Mouse (Mus musculus): ENCODE data around the gene Cys1.

Gene Cys1

DNA sequence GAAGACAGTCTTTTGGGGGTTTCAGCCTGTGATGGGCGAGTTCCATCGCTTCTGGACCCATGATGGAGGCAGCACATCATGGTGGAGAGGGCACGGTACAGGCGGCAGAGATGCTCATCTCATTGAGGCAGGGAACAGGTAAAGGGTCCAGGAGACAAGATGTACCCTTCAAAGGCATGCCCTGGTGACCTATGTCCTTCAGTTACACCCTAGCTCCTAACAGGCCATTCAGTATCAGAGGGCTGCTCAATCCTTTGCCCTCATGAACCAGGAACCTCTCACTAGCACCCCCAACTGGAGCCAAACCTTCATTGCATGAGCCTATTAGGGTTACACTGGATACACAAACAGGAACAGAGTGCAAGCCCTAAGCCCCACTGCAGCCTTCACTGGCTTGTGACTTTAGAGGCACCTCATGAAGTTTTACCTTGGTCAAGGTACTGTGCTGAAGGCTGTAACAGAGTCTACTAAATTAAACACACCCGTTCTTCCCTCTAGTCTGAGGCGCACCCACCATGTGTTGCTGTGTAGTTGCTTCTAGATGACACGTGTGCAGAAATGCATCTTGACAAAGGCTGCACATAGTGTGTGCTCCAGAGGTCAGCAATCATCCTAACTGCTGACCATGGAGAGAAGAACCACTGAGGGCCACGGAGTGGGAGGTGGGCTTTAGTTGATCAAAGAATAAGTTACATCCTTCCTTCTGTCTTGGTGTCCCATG, 16.0 kb upstream of the Cys1 start:
- no peak for DNase-seq (ENCODE audit: low spot score)

DNA sequence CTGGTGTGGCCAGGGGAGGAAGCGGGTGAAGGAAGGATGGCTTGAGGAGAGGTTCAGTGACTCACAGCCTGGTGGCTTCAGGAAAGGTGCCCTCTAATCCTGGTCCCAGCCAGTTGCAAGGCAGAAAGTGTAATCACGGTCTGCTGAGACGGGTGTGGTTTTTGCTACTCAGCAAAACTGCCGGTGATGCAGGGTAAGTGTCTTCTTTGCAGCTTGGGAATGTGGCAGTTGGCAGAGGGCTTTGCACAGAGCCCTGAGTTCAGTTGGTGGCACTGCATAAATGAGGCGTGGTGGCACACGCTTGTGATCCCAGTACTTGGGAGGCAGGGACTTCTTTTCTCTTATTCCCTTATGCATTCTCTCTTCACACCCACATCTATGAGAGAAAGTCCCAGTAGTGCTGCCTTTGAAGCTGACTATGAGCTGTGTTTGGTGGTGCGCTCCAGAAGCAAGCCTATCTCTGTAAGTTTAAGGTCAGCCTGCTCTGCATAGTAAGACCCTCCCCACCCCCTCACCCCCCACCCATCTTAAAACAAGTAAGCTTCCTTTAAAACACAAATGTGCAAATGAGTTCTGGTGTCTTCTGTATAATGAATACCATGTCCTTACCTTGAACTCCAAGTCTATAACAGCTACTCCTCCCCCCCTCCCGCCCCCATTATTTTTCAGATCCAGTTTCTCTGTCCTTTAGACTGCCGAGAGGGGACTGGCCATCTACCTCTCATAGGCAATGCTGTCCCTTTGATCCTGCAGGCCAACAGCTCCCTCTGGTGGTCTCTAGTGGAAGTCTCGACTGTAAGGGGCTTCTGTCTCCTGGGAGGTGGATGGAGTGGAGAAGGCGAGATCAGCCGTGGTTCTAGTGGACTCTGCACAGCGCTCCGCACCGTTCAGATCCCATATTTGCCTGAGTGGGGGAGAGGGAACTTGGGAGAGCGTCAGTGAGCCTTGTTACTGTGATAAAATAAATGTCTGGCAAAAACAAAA, 15.2 kb upstream of the Cys1 start:
- peak; percentile 93 for DNase-seq (ENCODE audit: low spot score)

DNA sequence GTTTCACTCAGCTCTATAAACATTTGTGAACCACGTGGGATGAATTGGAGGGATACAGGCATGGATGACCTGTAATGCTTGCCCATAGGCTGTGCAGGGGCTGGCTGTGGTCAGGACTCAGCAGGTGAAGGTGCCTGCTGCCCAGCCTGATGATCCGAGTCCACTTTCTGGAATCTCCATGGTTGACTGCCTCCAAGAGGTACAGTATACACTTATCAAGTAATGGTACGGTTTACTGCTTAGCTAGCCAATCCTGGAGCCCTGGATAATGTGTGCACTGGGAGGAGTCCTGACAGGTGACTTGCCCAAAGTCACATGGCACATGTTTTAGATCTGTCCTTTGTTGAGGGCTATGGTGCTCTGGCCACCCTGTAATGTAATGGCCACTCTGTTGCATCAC, 8.7 kb upstream of the Cys1 start:
- DNase-seq (ENCODE audit: low spot score): no peak

DNA sequence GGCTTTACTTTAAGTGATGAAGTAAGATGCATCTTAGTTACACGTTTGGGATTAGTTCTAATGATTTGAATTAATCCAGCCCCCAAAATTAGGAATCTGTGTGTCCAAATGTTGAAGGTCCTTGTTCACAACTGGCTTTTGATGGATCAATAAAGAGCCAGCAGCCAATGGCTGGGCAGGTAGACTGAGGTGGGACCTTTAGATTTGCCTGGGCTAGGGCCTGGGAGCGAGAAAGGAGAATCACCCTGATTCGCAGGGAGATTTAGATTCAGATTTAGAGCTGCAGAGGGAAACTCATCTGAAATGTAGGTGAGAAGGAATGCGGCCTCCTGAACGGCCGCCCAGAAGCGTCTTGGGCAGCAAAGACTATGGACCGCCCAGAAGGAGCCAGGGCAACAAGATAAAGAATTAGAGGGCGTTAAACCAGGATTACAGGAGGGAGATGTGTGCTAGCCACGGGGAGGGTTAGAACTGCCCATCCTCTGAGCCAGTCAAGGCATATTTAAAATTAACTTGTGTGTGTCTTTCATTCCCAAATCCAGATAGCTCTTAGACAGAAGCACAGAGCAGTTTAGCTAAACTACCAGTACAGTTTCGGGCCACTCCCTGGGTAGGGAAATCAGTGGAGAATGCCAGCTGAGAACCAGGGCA, 5.2 kb upstream of the Cys1 start:
- DNase-seq (ENCODE audit: low spot score): no peak

DNA sequence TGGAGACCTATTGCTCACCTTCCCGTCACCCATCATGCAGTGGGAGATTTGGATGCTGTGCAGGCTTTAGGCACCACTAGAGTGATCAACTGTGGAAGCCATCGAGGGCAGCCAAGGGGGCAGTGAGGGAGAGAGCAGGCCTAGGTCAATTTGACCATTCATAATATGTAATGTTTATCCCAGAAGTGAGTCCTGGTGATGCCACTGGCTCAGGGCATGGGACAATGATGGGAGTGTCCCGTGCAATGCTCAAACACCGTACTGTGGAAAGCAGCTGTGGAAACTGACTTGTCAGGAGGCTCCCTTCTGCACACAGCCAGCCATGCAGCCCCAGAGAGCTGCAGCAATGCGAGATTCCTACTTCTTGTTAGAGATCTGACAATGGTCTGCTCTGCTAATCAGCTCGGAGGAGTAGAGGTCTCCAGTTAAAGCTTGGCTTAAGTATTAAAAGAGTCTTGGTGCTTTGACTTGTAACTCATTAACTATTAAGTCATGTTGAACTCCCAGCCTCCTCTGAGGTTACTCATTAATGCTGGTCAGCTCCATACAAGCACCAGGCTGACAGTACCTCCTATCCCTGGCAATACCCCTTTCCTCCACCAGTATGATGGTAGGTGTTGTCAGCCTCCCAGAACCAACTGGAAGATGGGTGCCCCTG, 4.6 kb upstream of the Cys1 start:
- no peak for DNase-seq (ENCODE audit: low spot score)

DNA sequence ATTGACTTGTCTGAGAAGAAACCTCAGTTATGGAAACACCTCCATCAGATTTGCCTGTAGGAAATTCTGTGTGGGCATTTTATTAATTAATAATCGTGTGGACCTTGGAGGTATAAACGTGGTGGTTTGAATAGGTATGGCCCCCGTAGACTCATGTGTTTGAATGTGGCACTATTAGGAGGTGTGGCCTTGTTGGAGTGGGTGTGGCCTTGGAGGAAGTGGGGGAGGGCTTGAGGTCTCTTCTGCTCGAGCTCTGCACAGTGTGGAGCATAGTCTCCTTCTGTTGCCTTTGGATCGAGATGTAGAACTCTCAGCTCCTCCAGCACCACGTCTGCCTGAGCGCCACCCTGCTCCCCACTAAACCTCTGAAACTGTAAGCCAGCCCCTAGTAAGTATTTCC, 1.8 kb upstream of the Cys1 start:
- DNase-seq (ENCODE audit: low spot score): no peak

DNA sequence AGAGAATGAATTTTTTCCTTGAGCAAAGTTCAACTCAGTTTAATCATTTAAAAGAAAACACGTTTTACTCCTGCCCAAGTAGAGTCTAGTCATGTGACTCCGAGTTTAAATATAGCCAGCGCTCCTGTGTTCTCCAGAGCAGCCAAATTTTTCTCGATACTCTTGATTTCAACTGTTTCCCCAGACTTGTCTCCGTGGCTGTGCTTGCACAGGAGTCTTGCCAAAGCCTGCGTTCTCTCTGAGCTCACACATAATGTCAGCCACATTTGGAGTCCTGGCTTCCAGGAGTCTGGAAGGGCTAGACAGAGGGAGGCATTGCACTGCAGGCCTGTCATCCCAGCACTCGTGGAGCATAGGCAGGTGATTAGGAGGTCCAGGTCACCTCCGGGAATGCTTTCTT, 950 bp upstream of the Cys1 start:
- DNase-seq (ENCODE audit: low spot score): no peak

DNA sequence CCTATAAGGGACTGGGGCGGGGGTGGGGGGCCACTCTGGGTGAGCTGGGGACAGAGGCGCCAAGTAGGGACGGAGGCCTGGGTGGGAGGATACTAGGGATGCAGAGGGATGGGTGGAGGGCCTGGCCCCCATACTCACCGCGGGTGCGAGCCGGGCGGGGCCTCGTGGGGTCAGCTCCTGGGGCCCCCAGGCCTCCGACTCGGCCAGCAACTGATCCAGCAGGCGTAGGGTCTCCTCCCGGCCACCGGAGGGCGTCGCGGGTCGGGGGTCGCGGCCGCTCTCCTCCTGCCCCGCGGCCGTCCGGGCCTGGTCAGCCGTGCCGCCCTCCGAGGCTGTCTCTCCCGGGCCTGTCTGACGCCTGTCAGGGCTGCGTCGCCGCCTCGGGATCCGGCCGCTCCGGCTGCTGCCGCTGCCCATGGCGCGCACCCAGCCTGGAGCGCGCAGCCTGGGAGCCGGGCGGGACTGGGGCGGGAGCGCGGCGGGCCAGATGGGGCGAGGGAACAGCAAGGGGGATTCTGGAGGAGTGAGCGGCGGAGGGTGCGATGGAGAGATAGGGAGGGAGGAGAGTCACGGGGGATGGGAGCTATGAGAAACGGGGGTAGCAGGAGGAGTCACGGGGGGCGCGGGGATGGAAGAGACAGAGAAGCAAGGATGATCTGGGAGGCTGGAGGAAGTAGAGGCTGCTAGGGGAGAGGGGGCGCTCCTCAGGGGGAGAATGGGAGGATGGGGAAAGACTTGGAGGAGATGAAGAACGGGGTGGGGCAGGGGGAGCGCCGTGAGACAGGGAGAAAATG, 924 bp downstream of the Cys1 start:
- peak; percentile 58 for DNase-seq (ENCODE audit: low spot score)

DNA sequence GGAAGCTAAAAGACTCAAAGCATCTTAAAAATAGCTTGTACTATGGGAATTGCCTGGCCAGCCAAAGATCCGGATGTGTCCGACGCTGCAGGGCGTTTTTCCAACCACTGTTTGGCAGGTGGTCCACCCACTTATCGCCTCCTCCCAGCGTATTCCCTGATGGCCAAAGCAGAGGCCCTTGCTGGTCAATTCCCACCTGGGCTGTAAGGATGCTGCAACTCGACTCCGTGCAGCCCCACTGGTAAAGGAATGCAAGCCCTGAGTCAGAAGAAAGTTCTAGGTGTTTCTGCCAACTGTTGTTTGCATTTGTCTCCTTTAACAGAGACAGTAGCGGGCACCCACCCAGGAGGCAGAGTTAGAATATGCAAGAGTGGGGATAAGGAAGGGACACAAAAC, 1.5 kb downstream of the Cys1 start:
- peak; percentile 7 for DNase-seq (ENCODE audit: low spot score)

DNA sequence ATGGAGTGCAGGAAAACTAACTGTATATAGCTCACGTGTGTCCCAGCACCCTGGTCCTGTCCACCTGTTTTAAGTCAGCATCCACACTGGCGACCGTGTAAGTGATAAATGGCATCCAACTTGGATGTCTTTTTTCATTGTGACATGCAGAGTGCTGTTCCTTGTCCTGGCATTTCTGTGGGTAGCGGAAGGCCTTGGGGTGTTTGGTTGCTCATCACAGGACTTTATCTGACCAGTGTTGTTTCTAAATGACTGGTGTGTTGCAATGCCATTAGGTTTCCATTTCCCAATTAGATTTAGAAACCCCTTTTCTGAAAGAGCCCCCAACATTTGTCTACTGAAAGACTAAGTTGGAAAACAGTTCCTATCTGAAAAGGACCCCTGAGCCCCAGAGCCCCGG, 19.5 kb downstream of the Cys1 start:
- no peak for DNase-seq (ENCODE audit: low spot score)

DNA sequence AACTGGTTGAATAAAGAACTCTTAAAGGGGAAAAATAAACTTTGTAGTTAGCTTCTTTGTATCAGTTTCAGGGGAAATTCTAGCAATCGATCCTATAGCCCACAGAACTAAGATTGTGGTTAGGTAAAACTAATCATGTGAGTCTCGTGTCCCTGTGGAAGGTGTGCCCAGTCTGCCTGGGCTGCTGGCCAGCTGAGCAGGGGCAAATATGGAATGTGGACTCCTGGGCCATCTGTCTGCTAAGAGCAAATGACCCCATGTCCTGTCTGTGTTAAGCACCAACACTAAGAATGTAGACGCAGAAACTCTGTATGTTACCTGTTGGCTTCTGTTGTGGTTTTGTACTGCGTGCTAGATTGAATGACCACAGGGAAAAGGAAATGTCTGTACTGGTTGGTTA, 20.5 kb downstream of the Cys1 start:
- DNase-seq (ENCODE audit: low spot score): no peak

DNA sequence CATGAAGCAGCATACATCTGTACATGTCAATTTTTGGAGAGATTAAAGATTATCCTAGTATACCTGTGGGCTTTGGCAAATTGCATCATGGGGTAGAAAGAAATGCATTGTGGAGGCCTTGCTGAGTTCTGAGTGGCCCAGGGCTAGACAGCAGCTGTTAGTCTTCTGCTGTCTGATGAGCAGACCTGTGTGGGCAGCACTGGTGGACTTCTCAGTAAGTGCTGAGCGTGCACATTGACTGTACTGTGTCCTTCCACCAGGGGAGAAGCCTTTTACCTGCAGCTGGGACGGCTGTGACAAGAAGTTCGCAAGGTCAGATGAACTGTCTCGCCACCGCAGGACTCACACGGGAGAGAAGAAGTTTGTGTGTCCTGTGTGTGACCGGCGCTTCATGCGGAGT, 21.7 kb downstream of the Cys1 start:
- DNase-seq (ENCODE audit: low spot score): no peak

DNA sequence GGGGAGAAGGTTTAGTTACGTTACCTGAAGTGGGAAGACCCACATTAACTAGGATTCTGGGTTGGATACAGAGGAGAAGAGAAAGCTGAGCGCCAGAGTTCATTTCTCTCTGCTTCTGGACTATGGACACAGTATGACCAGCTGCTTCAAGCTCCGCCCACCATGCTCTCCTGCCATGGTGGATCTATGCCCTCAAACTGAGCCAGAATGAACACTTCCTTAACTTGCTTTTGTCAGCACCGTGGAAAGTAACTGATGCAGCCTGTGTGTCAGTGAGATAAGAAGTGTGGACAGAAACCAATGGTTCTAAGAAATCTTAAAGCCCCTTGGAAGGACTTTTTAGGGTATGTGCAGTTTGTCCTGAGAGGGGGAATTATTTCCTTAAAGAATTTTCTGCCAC, 22.6 kb downstream of the Cys1 start:
- DNase-seq (ENCODE audit: low spot score): no peak

DNA sequence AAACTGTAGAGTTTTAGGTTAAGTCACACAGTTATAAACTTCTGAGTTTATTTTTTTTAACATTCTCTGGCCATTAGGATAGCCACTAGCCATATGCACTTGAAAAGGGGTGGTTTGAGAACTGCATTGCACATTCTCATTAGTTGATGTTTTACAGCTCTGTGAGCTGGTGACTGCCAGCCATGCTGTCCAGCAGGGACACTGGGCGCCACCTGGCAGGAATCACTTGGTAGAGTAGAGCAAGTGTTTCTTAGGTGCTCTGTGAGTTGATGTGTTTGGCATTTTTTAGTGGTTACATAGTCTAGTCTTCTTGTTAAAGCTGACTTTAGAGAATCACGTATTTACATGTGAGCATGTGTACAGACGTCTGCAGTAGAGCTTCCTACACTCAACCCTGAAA, 25.2 kb downstream of the Cys1 start:
- no peak for DNase-seq (ENCODE audit: low spot score)

DNA sequence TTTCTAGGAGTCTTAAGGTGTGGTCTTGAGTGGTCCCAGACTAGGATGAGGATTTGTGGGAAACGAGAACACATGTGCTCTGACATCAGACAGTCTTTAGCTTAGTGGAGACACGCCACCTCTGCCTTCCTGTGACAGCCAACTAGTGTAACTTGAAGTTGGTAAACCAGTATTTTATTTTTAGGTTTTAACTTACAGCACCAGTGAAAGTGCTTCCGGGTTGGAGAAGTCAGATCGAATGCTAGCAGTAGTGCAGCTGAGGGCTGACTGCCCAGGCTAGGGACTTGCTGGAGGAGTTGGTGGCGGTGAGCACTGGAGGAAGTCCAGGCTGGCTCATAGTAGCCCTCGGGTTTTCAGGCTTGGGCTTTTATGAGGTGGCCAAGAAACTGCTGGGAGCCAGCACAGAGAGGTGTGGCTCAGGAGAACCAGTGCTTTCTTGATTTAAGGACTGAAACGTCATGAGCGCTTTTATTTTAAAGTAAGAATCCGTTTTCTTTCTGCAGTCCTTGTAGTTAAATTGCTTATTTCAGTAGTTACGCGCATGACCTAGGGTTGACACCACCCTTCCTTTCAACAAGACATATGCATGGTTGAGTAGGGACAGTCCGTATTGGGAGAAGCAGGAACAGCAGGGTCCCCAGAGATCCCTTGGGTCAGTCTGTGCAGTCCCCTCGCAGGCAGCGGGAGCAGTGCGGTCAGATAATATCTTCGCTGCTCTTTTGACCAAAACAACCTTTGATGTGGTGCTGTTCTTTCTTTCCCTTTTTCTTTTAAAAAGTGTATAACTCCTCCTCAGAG, 27.3 kb downstream of the Cys1 start:
- no peak for DNase-seq (ENCODE audit: low spot score)

DNA sequence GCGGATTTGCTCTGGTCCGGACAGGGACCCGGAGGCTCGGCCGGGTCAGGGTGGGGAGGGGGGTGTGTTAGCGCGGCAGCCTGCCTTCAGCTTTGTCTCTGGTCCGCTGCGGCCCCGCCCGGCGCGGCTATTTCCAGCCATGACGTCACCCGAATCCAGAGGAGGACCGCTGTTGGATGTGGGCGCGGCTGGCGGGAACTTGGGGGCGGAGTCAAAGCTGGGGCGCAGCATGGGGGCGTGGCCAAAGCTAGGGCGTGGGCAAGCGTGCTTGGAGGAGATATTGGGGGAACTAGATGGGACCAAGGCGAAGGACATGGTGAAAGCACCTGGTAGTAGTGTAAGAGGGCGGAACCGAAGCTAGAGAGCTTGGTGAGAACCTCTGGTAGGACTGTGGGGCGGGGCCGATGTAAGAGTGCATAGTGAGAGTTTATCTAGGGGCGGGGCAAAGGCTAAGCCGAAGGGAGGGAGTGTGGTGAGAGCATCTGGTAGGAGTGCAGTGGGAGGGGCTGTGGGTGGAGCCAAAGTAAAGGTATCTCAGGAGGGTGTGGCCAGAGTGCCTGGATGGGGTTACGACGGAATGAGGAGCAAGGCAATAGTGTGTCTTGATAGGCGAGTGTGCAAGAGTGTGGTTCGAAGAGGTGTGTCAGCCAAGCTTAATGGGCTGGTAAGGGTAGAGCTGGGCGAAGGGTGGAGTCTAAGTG, 29.8 kb downstream of the Cys1 start:
- DNase-seq (ENCODE audit: low spot score): peak; percentile 96

DNA sequence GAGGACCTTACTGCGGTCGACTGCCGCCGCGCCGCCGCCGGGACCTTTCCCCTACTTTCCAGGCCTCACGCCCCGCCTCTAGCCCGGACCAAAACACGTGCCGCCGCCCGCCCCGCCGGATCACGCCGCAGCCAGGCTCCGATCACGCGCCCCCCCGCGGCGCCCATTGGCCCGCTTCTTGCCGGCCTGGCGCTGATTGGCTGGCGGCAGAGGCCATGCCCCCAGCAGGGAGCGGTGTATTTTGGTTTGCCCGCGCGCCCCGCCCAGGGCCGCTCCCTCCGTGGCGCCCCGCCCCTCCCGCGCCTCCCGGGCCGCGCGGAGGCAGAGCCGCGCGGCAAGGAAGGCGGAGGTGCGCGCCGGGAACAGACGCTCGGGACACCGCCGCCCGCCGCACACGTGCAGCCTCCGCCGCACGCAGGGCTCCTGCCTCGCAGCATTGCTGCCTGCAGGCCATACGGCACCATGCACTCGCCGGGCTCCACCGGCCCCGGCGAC, 30.5 kb downstream of the Cys1 start, which contains the start of gene Klf11:
TSS of gene Klf11 (plus strand) at position 212 of the 495 bp plus-strand sequence.
- peak; percentile 96 for DNase-seq (ENCODE audit: low spot score)

DNA sequence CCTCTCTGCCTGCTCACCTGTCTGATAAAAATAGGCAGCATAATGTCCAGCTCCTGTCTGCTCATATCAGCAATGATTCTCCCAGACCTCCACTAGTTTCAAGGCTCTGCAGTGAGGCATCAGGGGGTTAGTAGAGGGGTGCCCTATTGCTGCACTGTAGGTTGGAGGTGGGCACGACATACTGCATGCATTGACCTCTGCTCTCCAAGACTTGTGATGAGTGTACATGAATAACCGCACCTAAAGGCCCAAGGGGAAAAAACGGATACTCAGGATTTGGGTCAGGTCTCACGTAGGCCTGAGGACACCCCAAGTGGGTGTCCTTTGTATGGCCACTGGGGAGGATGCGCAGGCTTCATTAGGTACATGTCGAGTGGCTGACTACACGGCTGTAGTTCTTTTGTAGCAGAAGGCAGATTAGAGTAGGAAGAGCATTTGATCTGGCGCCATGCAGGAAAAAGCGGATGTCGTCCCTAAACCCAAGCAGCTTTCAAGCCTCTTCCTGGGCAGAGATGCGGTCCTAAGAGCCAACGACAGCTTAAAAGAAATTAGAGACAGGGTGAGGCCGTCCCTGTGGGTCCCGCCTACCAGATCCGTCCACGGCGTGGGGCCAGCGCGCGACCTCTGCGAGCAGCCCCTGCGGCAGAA, 31.1 kb downstream of the Cys1 start:
- no peak for DNase-seq (ENCODE audit: low spot score)

DNA sequence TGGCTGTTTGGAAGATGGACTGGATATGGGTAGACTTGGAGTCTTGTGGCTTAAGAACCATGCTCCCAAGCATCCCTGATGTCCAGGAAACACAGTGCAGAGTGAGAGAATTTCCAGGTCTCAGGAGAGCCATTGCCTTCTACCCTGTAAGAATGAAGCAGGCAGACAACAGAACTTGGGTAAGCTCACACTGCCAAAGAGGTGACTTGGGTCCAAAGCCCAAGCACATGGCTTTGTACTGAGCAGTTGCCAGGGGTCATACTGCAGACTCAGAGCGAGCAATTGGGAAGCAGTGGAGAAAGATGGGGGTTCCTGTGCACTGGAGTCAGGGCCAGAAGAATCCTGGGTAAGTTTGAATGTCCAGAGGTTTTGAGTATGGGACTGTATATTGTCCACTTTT, 33.5 kb downstream of the Cys1 start:
- DNase-seq (ENCODE audit: low spot score): no peak
